Mouse (Mus musculus) G1E (cell line): ENCODE results near the gene Uqcr11.

Experiments
- CTCF ChIP-seq: IDR thresholded peaks from 2 replicates; pipeline ENCODE4 v1.5.1; 2012; ENCODE audit warnings: low read depth, low read length, inconsistent platforms, mixed read lengths
- GATA1 ChIP-seq: IDR thresholded peaks from 2 replicates; pipeline ENCODE4 v1.6.1; 2012; ENCODE audit warnings: borderline replicate concordance, low read length, inconsistent platforms, mixed read lengths
- GATA2 ChIP-seq: IDR thresholded peaks from 2 replicates; pipeline ENCODE4 v1.6.1; 2012; ENCODE audit warnings: low read depth, low read length, inconsistent platforms, borderline replicate concordance

- TF ChIP-seq CTCF (no peak), GATA2 (no peak), GATA1 (no peak)
These were observed 14.1 kb upstream of the Uqcr11 start for GRCm38 (mm10) chr10:80420729-80421128.
